Mouse (Mus musculus) ES-Bruce4 (cell line): ENCODE results near the gene Lpin2.

ENCODE experiments used
- CTCF ChIP-seq: IDR thresholded peaks from one replicate; pipeline ENCODE4 v1.8.1; 2011; ENCODE audit warnings: low read depth, low read length
- POLR2A ChIP-seq: IDR thresholded peaks from one replicate; pipeline ENCODE4 v1.8.1; 2011; ENCODE audit warnings: low read length; ENCODE audit not compliant: insufficient read depth

- no peak for TF ChIP-seq CTCF
- TF ChIP-seq POLR2A: no peak
These were observed 24.9 kb downstream of the Lpin2 start for GRCm38 (mm10) chr17:71207268-71207667.
